Mouse (Mus musculus) adrenal gland, adult 2 months (tissue): ENCODE data around the gene Zbtb46. TPM values are rescaled to one million over a fixed set of nuclear protein-coding genes. Genes with fewer than 3 reads are reported as not detected.

ENCODE experiments used
- DNase-seq: peaks from one replicate; pipeline ENCODE4 v3.0.0; 2021
- polyA plus RNA-seq: library from polyadenylated mRNA; depleted of rRNA; stranded (reverse); fragments of >200 nt; gene quantifications from 2 replicates; pipeline ENCODE4 v1.2.3, GENCODE M21; 2012
- total RNA-seq, 2 experiments: library from RNA; stranded (reverse); gene quantifications; 2 replicates each; pipeline ENCODE4 v1.2.3; 2021

The Zbtb46 gene
- total and polyA plus RNA-seq, 3 experiments, result 6.2 to 16.3 (median 9.5) TPM

- no peak for DNase-seq
These were observed 55.5 kb downstream of the Zbtb46 start for GRCm38 (mm10) chr2:181403722-181404121.

DNA sequence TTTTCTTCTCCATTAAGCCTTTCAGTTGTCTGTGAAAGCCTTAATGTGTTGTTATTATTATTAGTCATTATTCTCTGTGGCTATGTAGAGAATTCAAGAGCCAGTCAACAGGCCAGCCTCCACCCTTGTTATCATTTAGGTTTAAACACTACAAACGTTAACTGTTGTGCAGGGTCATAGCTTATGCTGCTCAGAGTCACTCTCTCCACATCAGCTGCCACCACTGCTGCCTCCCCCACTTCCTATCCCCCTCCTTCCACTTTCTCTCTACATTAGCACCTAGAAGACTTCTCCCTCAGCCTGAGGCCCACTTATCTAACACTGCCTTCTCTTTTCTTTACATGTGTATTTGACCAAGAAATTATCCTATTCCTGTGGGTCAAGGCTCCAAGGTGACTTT, 57.7 kb downstream of the Zbtb46 start:
- DNase-seq, result no peak

DNA sequence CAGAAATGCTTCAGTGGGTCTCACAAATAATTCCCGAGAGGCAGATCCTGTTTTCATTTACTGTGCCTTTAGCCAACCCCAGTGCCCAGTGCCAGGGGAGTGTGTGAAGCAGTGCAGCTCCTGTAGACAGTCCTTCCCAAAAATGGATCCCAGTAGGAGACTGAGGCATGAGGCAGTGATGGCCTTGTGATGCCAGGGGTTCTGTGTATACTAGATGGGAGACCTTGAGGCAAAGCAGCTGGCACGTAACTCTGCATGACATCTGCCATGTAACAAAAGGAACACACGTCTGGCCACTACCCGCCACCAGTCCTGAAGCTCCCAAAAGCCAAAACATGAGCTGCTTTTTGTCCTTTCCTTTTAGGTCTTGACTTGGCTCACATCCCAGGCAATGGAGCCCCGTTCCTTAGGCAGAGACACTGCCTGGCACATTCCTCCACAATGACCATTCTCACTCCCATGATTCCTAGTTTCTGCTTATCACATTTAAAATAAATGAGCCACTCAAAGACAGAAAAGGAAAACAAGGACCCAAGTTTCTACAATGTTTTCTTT, 61.9 kb downstream of the Zbtb46 start:
- DNase-seq, result peak; percentile 51

- peak; percentile 60 for DNase-seq
These were observed 65.1 kb downstream of the Zbtb46 start for GRCm38 (mm10) chr2:181394086-181394485.

DNA sequence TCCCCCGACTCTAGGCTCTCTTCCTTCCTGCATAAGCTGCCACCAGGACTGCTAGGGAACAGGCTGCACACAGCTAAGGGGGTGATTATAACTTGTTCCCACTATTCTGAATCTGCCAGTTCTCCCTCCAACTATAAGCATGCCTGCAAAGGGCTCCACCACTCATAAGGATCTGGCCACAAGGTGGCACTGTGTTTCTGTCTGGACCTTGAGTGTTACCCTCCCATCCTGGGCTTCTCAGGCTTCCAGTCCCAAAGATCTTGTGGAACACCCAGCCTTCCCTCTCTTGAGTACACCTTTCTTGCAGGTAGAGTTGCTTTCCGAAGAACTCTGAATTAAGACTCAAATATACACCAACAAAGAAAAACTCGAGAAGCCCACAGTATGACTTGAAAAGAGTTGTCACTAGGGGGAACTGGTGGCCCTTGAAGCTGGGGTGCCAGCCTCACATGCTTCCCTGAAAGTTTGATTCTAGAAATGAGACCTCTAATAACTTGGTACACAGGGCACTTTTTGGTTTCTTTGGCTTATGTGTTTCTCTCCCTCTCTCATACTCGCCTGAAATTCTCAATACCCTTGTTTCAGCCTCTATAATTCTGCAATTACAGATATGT, 66.5 kb downstream of the Zbtb46 start:
- peak; percentile 88 for DNase-seq

GRCm38 (mm10) chr2:181391541-181391940, 67.7 kb downstream of the Zbtb46 start:
- DNase-seq, result no peak

GRCm38 (mm10) chr2:181391022-181391421, 68.2 kb downstream of the Zbtb46 start:
- no peak for DNase-seq

GRCm38 (mm10) chr2:181390136-181390870, 68.9 kb downstream of the Zbtb46 start:
- peak; percentile 86 for DNase-seq

DNA sequence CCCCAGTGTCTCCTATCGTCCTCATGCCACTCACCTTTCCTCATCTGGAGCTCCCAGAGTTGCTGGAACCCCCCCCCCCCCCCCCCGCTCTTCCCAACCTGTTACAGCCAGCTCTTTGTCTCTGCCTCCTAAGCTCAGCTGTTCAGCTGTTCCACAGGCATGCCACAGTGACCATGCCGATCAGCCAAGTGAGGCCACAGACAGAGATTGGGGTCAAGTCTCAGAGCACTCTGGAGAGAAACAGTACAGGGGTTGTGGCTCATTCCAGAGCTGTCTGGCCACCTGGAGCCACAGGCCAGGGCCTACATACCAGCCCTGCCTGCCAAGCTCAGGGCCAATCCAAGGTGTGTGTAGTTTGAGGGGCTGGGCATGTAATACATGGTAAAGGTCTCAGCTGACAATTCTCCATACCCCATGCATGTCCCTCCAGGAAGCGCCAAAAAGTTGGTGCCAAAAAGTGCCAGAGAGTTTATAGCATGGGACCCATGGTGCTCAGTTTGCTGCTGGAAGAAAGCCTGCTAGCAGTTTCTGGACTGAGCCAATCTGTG, 72.5 kb downstream of the Zbtb46 start:
- DNase-seq, result no peak

GRCm38 (mm10) chr2:181385885-181386284, 73.3 kb downstream of the Zbtb46 start:
- peak; percentile 62 for DNase-seq

GRCm38 (mm10) chr2:181384919-181385391, 74.3 kb downstream of the Zbtb46 start:
- peak; percentile 46 for DNase-seq

GRCm38 (mm10) chr2:181384463-181384862, 74.8 kb downstream of the Zbtb46 start:
- no peak for DNase-seq

- DNase-seq, result no peak
These were observed 77.5 kb downstream of the Zbtb46 start for GRCm38 (mm10) chr2:181381631-181382306.

DNA sequence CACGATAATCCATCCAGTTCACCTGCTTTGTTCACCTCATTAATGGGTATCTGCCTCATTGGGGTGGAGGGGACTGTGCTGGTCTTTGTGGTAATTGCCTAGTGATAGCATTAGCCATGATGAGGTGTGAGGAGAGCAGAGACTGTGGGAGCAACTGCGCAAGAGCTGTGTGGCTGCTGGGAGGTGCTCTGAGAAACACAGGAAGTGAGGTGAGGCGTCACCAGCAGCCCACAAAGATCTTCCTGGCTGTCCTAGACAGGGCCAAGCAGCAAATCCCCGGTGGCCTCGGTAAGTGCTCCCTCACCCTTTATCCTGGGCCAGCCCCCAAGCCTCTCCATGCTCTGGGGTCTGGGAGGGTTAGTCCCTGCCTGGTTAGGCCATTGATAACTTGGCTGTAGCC, 78.1 kb downstream of the Zbtb46 start:
- DNase-seq, result no peak

DNA sequence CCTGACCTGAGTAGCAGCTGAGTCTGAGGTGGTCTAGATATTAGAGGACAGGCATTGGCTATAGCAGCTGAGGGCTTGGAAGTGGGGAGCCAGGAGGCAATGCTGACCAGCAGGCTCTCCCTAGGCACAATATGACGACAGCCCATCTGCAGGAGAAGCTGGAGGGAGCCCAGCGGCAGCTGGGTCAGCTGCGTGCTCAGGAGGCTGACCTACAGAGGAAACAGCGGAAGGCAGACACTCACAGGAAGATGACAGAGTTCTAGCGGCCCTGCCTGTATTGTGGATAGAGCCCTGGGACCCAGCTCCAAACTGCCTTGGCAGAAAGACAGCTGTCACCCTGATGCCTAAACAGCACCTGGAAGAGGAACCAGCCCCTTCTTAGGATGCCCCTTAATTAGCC, 79.0 kb downstream of the Zbtb46 start:
- DNase-seq, result no peak

- no peak for DNase-seq
These were observed 79.4 kb downstream of the Zbtb46 start, which contains the start of gene Lime1 for GRCm38 (mm10) chr2:181379778-181380177. Gene Lime1 (plus strand): TSS chr2:181380078.

- DNase-seq, result no peak
These were observed 80.5 kb downstream of the Zbtb46 start for GRCm38 (mm10) chr2:181378701-181379100.

GRCm38 (mm10) chr2:181377230-181377629, 82.0 kb downstream of the Zbtb46 start:
- no peak for DNase-seq

- no peak for DNase-seq
These were observed 83.4 kb downstream of the Zbtb46 start for GRCm38 (mm10) chr2:181375787-181376186.

GRCm38 (mm10) chr2:181370001-181370400, 89.2 kb downstream of the Zbtb46 start:
- DNase-seq, result no peak

DNA sequence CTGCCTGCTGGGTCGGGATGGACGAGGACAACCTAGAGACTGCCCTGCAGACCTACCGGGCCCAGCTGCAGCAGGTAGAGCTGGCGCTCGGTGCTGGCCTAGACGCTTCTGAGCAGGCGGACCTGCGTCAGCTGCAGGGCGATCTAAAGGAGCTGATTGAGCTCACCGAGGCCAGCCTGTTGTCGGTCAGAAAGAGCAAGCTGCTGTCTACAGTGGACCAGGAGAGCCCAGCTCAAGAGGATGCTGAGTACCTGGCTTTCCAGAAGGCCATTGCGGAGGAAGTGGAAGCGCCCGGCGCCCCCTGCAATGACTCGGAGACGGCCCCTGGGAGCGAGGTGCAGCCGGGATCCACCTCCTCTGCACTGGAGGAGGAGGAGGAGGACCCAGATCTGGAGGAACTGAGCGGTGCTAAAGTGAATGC, 93.6 kb downstream of the Zbtb46 start:
- no peak for DNase-seq

DNA sequence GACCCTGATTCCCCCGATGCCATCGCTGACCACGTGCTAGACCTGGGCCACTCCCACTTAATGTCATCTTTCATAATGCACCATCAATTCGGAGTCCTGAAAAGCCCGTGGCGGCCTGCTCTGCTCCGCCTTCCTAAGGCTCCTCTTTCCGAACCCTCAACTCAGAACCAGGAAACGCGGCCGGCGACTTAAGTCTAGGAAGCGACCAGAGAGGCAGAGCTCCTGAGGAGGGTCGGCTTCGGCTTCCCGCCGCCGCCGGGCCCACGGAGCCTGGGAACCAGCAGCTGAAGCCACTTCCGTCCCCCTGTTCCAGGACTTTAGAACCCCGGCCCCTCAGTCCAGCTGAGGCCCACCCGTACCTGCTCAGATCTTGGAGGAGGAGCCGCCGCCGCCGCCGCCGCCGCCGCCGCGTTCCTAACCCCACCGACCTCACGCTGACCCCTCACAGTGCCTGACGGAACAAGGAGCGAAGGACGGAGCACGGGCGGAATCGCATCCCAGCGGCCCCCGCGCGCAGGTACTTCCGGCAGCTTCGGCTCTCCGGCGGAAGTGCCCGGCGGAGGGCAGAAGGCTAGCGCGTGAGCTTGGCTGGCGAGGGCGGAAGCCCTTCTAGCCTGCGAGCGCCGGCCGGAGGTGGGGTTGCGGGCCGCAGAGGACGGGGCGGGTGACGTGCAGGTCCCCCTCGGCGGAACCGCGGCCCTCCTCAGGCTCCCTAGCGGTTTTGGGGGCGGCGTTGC, 94.2 kb downstream of the Zbtb46 start, which contains the start of the genes Zgpat and Arfrp1:
Gene Zgpat (plus strand): TSS at position 69 of the 737 bp plus-strand sequence.
Gene Arfrp1 (minus strand): TSS at position 545 of the 737 bp plus-strand sequence.
- DNase-seq, result peak; percentile 94
